In the genomic region with DNA sequence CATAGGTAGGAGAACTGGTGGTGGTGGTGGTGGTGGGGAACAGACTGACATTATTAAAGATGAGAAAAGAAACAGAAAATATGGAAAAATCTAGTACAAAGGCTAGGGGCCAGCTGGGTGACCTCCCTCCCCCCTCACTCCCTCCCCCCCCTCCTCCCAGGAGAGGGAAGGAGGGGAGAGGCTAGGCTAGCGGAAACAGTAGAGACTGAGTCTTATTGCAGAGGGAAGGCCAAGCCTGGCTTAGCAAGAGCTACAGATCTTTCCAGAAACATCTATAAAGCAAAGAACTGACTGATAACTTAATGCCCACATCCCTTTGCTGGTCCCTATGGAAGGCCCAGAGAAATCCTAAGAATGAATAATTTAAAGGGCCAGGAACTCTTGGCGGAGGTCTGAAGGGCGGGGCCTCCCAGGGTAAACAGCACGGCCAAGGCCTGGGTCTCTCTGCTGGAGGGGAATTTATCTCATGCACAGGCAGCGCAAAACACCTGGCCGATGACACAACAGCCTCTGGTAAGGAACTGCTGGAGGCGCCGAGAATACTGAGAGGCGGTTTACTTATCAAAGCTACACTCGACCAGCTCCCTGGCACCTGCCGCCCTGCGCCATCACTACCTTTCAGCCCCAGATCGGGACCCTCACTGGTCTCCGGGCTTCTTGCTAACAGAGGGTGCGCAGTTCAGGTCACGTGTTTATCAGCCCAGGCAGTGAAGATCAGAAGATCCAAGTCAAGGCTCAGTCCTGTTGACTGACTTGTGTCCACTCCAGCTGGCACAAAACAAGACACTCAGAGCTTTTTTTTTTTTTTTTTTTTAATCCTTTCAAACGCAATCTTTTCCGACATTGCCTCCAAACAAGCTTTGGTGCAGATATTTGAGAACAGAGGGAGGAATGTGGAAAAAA, we compare ENCODE assay signal across 1 mouse cellular context.
TF ChIP-seq lines count a peak whose summit lies in the region.

No protein-coding gene starts in this region.

TF ChIP-seq in MEL, 35 proteins besides CTCF, POLR2A, EP300 and RAD21 (continued from another document):
- TF ChIP-seq USF1 (IDR thresholded peaks at IDR 0.05; ENCODE audit: low read depth, low read length), result peak; percentile 40; the same call in 1 of the 2 replicates
